Mouse (Mus musculus) neural tube, embryonic 15.5 days (tissue): ENCODE data around the gene Snd1. TPM values are rescaled to one million over a fixed set of nuclear protein-coding genes. Genes with fewer than 3 reads are reported as not detected.
"Not testable (repeated sequence)": the region's sequence is repeated elsewhere in the genome, so short reads cannot be mapped to it uniquely, and the experiment has no call there.

Experiments used
- ATAC-seq: fragments of 200-750 bp; cut with Nextera tagmentation; 2 replicates; pipeline ENCODE4 v1.8.0; 2017; ENCODE audit warnings: mild to moderate bottlenecking, moderate TSS enrichment, moderate library complexity; ENCODE audit not compliant: low FRiP score
- H3K27ac ChIP-seq: fragments of 300-500 bp; sonication (generic); replicated peaks from 2 replicates; pipeline ENCODE4 v1.5.1; 2015; ENCODE audit warnings: mild to moderate bottlenecking, inconsistent platforms
- H3K27me3 ChIP-seq: fragments of 300-500 bp; sonication (generic); replicated peaks from 2 replicates; pipeline ENCODE4 v1.6.1; 2015; ENCODE audit warnings: inconsistent platforms
- H3K36me3 ChIP-seq: fragments of 300-500 bp; sonication (generic); 2 replicates; pipeline ENCODE4 v1.6.1; 2015; ENCODE audit warnings: inconsistent platforms
- H3K4me1 ChIP-seq: fragments of 300-500 bp; sonication (generic); 2 replicates; pipeline ENCODE4 v1.6.1; 2015; ENCODE audit warnings: inconsistent platforms
- H3K4me2 ChIP-seq: fragments of 300-500 bp; sonication (generic); 2 replicates; pipeline ENCODE4 v1.6.1; 2015; ENCODE audit warnings: inconsistent platforms, mild to moderate bottlenecking, moderate library complexity
- H3K4me3 ChIP-seq: fragments of 300-500 bp; sonication (generic); replicated peaks from 2 replicates; pipeline ENCODE4 v1.5.1; 2015; ENCODE audit warnings: mild to moderate bottlenecking, inconsistent platforms
- H3K9ac ChIP-seq: fragments of 300-500 bp; sonication (generic); replicated peaks from 2 replicates; pipeline ENCODE4 v1.6.1; 2015; ENCODE audit warnings: mild to moderate bottlenecking, inconsistent platforms
- H3K9me3 ChIP-seq: fragments of 300-500 bp; sonication (generic); replicated peaks from 2 replicates; pipeline ENCODE4 v1.6.1; 2016; ENCODE audit warnings: inconsistent platforms
- WGBS: fragments of 180-500 bp; shearing (Covaris S2); methylation state at CpG from one replicate; pipeline ENCODE4 v1.1.7; 2015; ENCODE audit warnings: mixed read lengths; 5-methylcytosine and 5-hydroxymethylcytosine counted together
- polyA plus RNA-seq: library from polyadenylated mRNA; unstranded; fragments of >200 nt; fragmentation: Nextera tagmentation; extraction: Ambion mirVana; gene quantifications from 2 replicates; pipeline ENCODE4 v1.2.1, GENCODE M21; 2015

Snd1 gene
- polyA plus RNA-seq, 1 experiment from 2014 or later = 71.1 TPM

- no peaks in the 10 kb centered on the region for H3K9me3 ChIP-seq
- H3K4me1 ChIP-seq = no peaks in the 10 kb centered on the region
- H3K4me3 ChIP-seq = no peak overlapping the region
- no peak overlapping the region for H3K27ac ChIP-seq
- peaks cover 14% of the 10 kb centered on the region for H3K36me3 ChIP-seq
- no peak overlapping the region for H3K4me2 ChIP-seq
- H3K9ac ChIP-seq = no peak overlapping the region
- H3K27me3 ChIP-seq = no peaks in the 10 kb centered on the region
- no peak for ATAC-seq
- 96% methylated on average over 1 of the region's 1 CpGs for WGBS
Observed at GRCm38 (mm10) chr6:28517050-28517449, 42.1 kb downstream of the Snd1 start.

- H3K4me2 ChIP-seq = no peak overlapping the region
- H3K4me1 ChIP-seq = no peaks in the 10 kb centered on the region
- 0 out of 2 replicates have a peak, but pooled peaks cover 5% of the 10 kb centered on the region for H3K36me3 ChIP-seq
- no peak overlapping the region for H3K4me3 ChIP-seq
- H3K27ac ChIP-seq = no peak overlapping the region
- WGBS = 78% methylated on average over 8 of the region's 8 CpGs
- H3K9ac ChIP-seq = no peak overlapping the region
- no peak for ATAC-seq
- H3K9me3 ChIP-seq = no peaks in the 10 kb centered on the region
- H3K27me3 ChIP-seq = no peaks in the 10 kb centered on the region
Observed at GRCm38 (mm10) chr6:28519426-28519825, 44.5 kb downstream of the Snd1 start.

- ATAC-seq, H3K9me3 ChIP-seq, H3K4me1 ChIP-seq, H3K27ac ChIP-seq, H3K36me3 ChIP-seq, H3K4me2 ChIP-seq, H3K9ac ChIP-seq, H3K27me3 ChIP-seq, H3K4me3 ChIP-seq: not testable (repeated sequence)
- 75% methylated on average over 5 of the region's 5 CpGs for WGBS
Observed at GRCm38 (mm10) chr6:28520787-28521186, 45.8 kb downstream of the Snd1 start.

- Histone ChIP-seq H3K9ac (no peak overlapping the region), H3K9me3 (no peaks in the 10 kb centered on the region), H3K4me3 (no peak overlapping the region), H3K27me3 (no peaks in the 10 kb centered on the region), H3K4me1 (no peaks in the 10 kb centered on the region), H3K36me3 (peaks cover 10% of the 10 kb centered on the region; the same call in 1 of the 2 replicates), H3K4me2 (no peak overlapping the region), H3K27ac (no peak overlapping the region)
- ATAC-seq = no peak
- WGBS = 97% methylated on average over 1 of the region's 1 CpGs
Observed at GRCm38 (mm10) chr6:28521416-28521815, 46.5 kb downstream of the Snd1 start.

GRCm38 (mm10) chr6:28525589-28525988 lies 50.6 kb downstream of the Snd1 start:
- Histone ChIP-seq H3K27ac (no peak overlapping the region), H3K27me3 (no peaks in the 10 kb centered on the region), H3K9ac (no peak overlapping the region), H3K36me3 (peaks cover 36% of the 10 kb centered on the region), H3K4me2 (no peak overlapping the region), H3K9me3 (no peaks in the 10 kb centered on the region), H3K4me3 (no peak overlapping the region), H3K4me1 (no peaks in the 10 kb centered on the region)
- no peak for ATAC-seq
- WGBS = 77% methylated on average over 2 of the region's 2 CpGs

GRCm38 (mm10) chr6:28527459-28527858 lies 52.5 kb downstream of the Snd1 start:
- WGBS = 91% methylated on average over 10 of the region's 10 CpGs
- peaks cover 36% of the 10 kb centered on the region for H3K36me3 ChIP-seq
- H3K4me3 ChIP-seq = no peak overlapping the region
- peaks cover under 1% of the 10 kb centered on the region; the same call in 1 of the 2 replicates for H3K4me1 ChIP-seq
- no peak overlapping the region for H3K9ac ChIP-seq
- ATAC-seq = no peak
- H3K27ac ChIP-seq = no peak overlapping the region
- H3K4me2 ChIP-seq = no peak overlapping the region
- no peaks in the 10 kb centered on the region for H3K9me3 ChIP-seq
- no peaks in the 10 kb centered on the region for H3K27me3 ChIP-seq

- no peak overlapping the region for H3K27ac ChIP-seq
- H3K27me3 ChIP-seq = no peaks in the 10 kb centered on the region
- H3K36me3 ChIP-seq = peaks cover 34% of the 10 kb centered on the region
- no peak for ATAC-seq
- no peak overlapping the region for H3K4me3 ChIP-seq
- no peak overlapping the region for H3K9ac ChIP-seq
- peaks cover 5% of the 10 kb centered on the region; the same call in 1 of the 2 replicates for H3K4me1 ChIP-seq
- H3K4me2 ChIP-seq = no peak overlapping the region
- no peaks in the 10 kb centered on the region for H3K9me3 ChIP-seq
- WGBS = 89% methylated on average over 6 of the region's 6 CpGs
Observed at GRCm38 (mm10) chr6:28528208-28528607, 53.3 kb downstream of the Snd1 start.

GRCm38 (mm10) chr6:28536464-28536863 lies 61.5 kb downstream of the Snd1 start:
- no peaks in the 10 kb centered on the region for H3K9me3 ChIP-seq
- 86% methylated on average over 5 of the region's 5 CpGs for WGBS

GRCm38 (mm10) chr6:28537851-28538527 lies 63.0 kb downstream of the Snd1 start:
- ATAC-seq = no peak
- Histone ChIP-seq H3K27me3 (no peaks in the 10 kb centered on the region), H3K36me3 (no peaks in the 10 kb centered on the region; the same call in 1 of the 2 replicates), H3K4me1 (peaks cover 17% of the 10 kb centered on the region), H3K4me3 (no peak overlapping the region), H3K27ac (0 out of 2 replicates have a peak overlapping the region, but pooled peaks have one; percentile 38), H3K9ac (no peak overlapping the region), H3K4me2 (no peak overlapping the region), H3K9me3 (no peaks in the 10 kb centered on the region)
- 55% methylated on average over 10 of the region's 10 CpGs for WGBS

More at GRCm38 (mm10) chr6:28536464-28536863, 61.5 kb downstream of the Snd1 start:
- Histone ChIP-seq H3K4me3 (no peak overlapping the region), H3K4me2 (no peak overlapping the region), H3K4me1 (peaks cover 15% of the 10 kb centered on the region), H3K27ac (no peak overlapping the region), H3K27me3 (no peaks in the 10 kb centered on the region), H3K36me3 (no peaks in the 10 kb centered on the region; the same call in 1 of the 2 replicates), H3K9ac (no peak overlapping the region)
- ATAC-seq = no peak

- Histone ChIP-seq H3K4me2 (no peak overlapping the region), H3K27me3 (no peaks in the 10 kb centered on the region), H3K27ac (no peak overlapping the region), H3K4me1 (peaks cover 17% of the 10 kb centered on the region), H3K36me3 (0 out of 2 replicates have a peak, but pooled peaks cover 8% of the 10 kb centered on the region), H3K9ac (no peak overlapping the region), H3K9me3 (no peaks in the 10 kb centered on the region), H3K4me3 (no peak overlapping the region)
- ATAC-seq = peak; percentile 31
- 43% methylated on average over 6 of the region's 6 CpGs for WGBS
Observed at GRCm38 (mm10) chr6:28542298-28542701, 67.4 kb downstream of the Snd1 start.

GRCm38 (mm10) chr6:28546943-28547342 lies 72.0 kb downstream of the Snd1 start:
- H3K9me3 ChIP-seq = no peaks in the 10 kb centered on the region
- H3K4me3 ChIP-seq = no peak overlapping the region
- no peak overlapping the region for H3K27ac ChIP-seq
- WGBS = 83% methylated on average over 2 of the region's 2 CpGs
- no peak overlapping the region for H3K9ac ChIP-seq
- H3K4me1 ChIP-seq = peaks cover 10% of the 10 kb centered on the region
- ATAC-seq = no peak
- H3K27me3 ChIP-seq = no peaks in the 10 kb centered on the region
- H3K4me2 ChIP-seq = no peak overlapping the region
- H3K36me3 ChIP-seq = peaks cover 13% of the 10 kb centered on the region; the same call in 1 of the 2 replicates

- no peaks in the 10 kb centered on the region for H3K27me3 ChIP-seq
- peaks cover 13% of the 10 kb centered on the region; the same call in 1 of the 2 replicates for H3K36me3 ChIP-seq
- H3K4me3 ChIP-seq = no peak overlapping the region
- peaks cover 9% of the 10 kb centered on the region for H3K4me1 ChIP-seq
- H3K4me2 ChIP-seq = no peak overlapping the region
- no peak for ATAC-seq
- H3K27ac ChIP-seq = no peak overlapping the region
- H3K9me3 ChIP-seq = no peaks in the 10 kb centered on the region
- WGBS = 91% methylated on average over 2 of the region's 2 CpGs
- H3K9ac ChIP-seq = no peak overlapping the region
Observed at GRCm38 (mm10) chr6:28549374-28549773, 74.4 kb downstream of the Snd1 start.
